Mouse (Mus musculus): ENCODE results near the gene Tnrc6b. TPM values are rescaled to one million over a fixed set of nuclear protein-coding genes. Genes with fewer than 3 reads are reported as not detected.

Gene Tnrc6b
- polyA plus RNA-seq, 1 experiment from 2014 or later, result 21.2 TPM

DNA sequence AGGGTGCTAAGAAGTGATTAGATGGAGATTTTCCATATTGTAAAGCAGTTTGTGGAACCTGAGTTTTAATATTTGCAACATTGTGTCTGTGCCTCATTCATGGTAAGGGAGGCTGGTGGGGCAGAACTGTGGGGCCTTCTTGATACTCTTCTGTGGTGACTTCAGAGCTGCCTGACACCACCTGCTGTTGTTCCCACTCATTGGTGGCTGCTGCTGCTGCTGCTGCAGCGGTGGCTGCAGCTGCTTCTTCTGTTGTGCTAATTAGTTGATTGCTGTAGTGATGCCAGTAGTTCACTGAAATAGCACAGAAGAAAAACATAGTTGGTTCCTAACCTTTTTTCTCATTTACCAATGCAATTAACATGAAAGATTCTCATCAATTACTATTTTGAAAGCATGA lies 111.2 kb downstream of the Tnrc6b start:
- Histone ChIP-seq H3K9ac (ENCODE audit: low read length) (no peak overlapping the region), H3K4me1 (ENCODE audit: control insufficient read depth, insufficient read depth, low read length) (peaks cover 16% of the 10 kb centered on the region), H3K36me3 (ENCODE audit: control insufficient read depth, insufficient read depth) (no peaks in the 10 kb centered on the region), H3K27ac (ENCODE audit: low read length) (no peak overlapping the region), H3K4me2 (ENCODE audit: low read depth, low read length) (no peak overlapping the region), H3K9me3 (replicated peaks; ENCODE audit: control insufficient read depth, low read length) (no peaks in the 10 kb centered on the region), H3K4me3 (ENCODE audit: low read length) (no peak overlapping the region), H3K27me3 (ENCODE audit: control insufficient read depth, insufficient read depth, low read length) (no peaks in the 10 kb centered on the region)
- 30% methylated on average over 1 of the region's 1 CpGs for WGBS
- ATAC-seq (replicated peaks; ENCODE audit: extremely low read depth, insufficient read depth, low FRiP score), result no peak

DNA sequence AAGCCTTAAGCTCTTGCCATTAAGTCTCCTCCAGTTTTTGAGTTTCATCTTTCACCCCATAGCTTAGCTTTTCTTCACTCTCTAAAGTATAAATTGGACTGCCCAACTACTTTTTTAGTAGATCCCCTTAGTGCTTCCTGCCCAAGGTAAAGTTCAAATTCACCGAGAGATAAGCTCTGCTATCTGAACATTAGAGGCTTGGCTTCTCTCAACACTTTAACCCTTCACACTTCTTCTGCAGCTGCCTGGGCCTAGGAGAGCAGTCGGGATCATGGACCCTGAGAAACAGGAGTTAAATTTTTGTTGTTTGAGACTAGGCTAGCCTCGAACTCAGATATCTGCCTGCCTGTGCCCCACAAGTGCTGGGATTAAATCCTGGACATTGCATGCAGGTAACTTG lies 120.1 kb downstream of the Tnrc6b start:
- H3K9me3 ChIP-seq (replicated peaks; ENCODE audit: control insufficient read depth, low read length), result no peaks in the 10 kb centered on the region
- no peak overlapping the region for H3K27ac ChIP-seq (ENCODE audit: low read length)
- peaks cover 46% of the 10 kb centered on the region for H3K4me1 ChIP-seq (ENCODE audit: control insufficient read depth, insufficient read depth, low read length)
- H3K4me3 ChIP-seq (ENCODE audit: low read length), result no peak overlapping the region
- no peak overlapping the region for H3K4me2 ChIP-seq (ENCODE audit: low read depth, low read length)
- ATAC-seq (replicated peaks; ENCODE audit: extremely low read depth, insufficient read depth, low FRiP score), result no peak
- no peaks in the 10 kb centered on the region for H3K27me3 ChIP-seq (ENCODE audit: control insufficient read depth, insufficient read depth, low read length)
- H3K9ac ChIP-seq (ENCODE audit: low read length), result no peak overlapping the region
- 32% methylated on average over 3 of the region's 3 CpGs for WGBS
- H3K36me3 ChIP-seq (ENCODE audit: control insufficient read depth, insufficient read depth), result no peaks in the 10 kb centered on the region

- H3K9ac ChIP-seq (ENCODE audit: low read length), result no peak overlapping the region
- 27% methylated on average over 3 of the region's 3 CpGs for WGBS
- H3K36me3 ChIP-seq (ENCODE audit: control insufficient read depth, insufficient read depth), result no peaks in the 10 kb centered on the region
- no peak for ATAC-seq (replicated peaks; ENCODE audit: extremely low read depth, insufficient read depth, low FRiP score)
- H3K4me2 ChIP-seq (ENCODE audit: low read depth, low read length), result no peak overlapping the region
- peaks cover 52% of the 10 kb centered on the region for H3K4me1 ChIP-seq (ENCODE audit: control insufficient read depth, insufficient read depth, low read length)
- H3K9me3 ChIP-seq (replicated peaks; ENCODE audit: control insufficient read depth, low read length), result no peaks in the 10 kb centered on the region
- no peak overlapping the region for H3K4me3 ChIP-seq (ENCODE audit: low read length)
- peak overlapping the region; percentile 6; the same call in 1 of the 2 replicates for H3K27ac ChIP-seq (ENCODE audit: low read length)
- no peaks in the 10 kb centered on the region for H3K27me3 ChIP-seq (ENCODE audit: control insufficient read depth, insufficient read depth, low read length)
Measured at GRCm38 (mm10) chr15:80832808-80833207, 121.7 kb downstream of the Tnrc6b start.

- Histone ChIP-seq H3K27ac (ENCODE audit: low read length) (no peak overlapping the region), H3K36me3 (ENCODE audit: control insufficient read depth, insufficient read depth) (no peaks in the 10 kb centered on the region), H3K27me3 (ENCODE audit: control insufficient read depth, insufficient read depth, low read length) (no peaks in the 10 kb centered on the region), H3K4me3 (ENCODE audit: low read length) (no peak overlapping the region), H3K4me2 (ENCODE audit: low read depth, low read length) (no peak overlapping the region), H3K9ac (ENCODE audit: low read length) (no peak overlapping the region), H3K4me1 (ENCODE audit: control insufficient read depth, insufficient read depth, low read length) (peaks cover 40% of the 10 kb centered on the region), H3K9me3 (replicated peaks; ENCODE audit: control insufficient read depth, low read length) (no peaks in the 10 kb centered on the region)
- 45% methylated on average over 3 of the region's 3 CpGs for WGBS
- ATAC-seq (replicated peaks; ENCODE audit: extremely low read depth, insufficient read depth, low FRiP score), result no peak
Measured at GRCm38 (mm10) chr15:80836246-80836645, 125.1 kb downstream of the Tnrc6b start.

DNA sequence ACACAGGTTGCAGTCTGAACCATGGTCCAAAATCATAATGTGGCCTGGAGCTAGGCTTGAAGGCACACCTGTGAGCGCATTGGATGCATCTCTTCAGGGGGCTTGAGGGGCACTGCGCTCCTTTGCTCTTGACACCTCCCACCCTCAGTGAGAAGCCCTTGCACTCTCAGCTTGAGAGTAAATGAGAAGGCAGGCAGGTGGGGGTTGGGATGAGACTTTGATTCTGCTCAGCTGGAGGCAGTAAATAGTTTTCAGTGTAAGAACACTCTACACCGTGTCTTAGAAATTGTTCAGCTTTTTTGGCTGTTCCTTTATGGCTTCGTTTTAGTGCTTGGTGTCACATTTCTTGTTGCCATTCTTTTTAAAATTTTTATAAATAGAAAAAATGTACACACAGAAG lies 127.7 kb downstream of the Tnrc6b start:
- Histone ChIP-seq H3K36me3 (ENCODE audit: control insufficient read depth, insufficient read depth) (no peaks in the 10 kb centered on the region), H3K9me3 (replicated peaks; ENCODE audit: control insufficient read depth, low read length) (no peaks in the 10 kb centered on the region), H3K27me3 (ENCODE audit: control insufficient read depth, insufficient read depth, low read length) (no peaks in the 10 kb centered on the region), H3K4me3 (ENCODE audit: low read length) (no peak overlapping the region), H3K27ac (ENCODE audit: low read length) (no peak overlapping the region), H3K4me2 (ENCODE audit: low read depth, low read length) (no peak overlapping the region), H3K9ac (ENCODE audit: low read length) (no peak overlapping the region), H3K4me1 (ENCODE audit: control insufficient read depth, insufficient read depth, low read length) (peaks cover 45% of the 10 kb centered on the region)
- ATAC-seq (replicated peaks; ENCODE audit: extremely low read depth, insufficient read depth, low FRiP score), result no peak
- 60% methylated on average over 4 of the region's 4 CpGs for WGBS

DNA sequence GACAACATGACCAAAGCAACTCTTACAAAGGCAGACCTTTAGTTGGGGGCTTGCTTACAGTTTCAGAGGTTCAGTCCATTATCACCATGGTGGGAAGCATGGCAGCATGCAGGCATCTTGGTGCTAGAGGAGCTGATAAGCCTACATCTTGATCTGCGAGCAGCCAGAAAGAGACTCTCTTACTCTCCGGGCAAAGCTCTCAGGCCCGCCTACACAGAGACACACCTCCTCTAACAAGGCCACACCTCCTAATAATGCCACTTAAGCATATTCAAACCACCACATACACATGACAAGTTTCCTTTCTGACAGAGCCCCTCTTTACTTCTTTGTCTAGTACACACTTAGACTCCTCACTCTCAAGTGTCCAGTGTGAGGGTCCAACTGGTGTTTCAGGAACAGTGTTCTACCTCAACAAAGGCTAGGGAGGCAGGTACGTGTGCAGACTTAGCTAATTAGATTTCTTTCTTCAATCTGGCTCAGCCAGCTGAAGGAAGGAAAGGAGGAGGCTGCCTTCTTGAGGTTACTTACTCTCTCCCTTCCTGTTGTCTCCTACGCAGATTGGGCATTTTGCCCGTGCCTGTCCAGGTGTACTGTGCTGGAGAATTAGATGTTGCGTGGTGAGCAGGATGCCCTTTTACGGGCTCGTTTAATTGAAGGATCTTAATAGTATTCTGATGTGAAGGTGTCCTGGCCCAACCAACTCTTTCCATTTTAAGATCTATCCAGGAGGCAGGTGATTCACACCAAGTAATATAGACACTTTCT lies 128.7 kb downstream of the Tnrc6b start:
- 63% methylated on average over 9 of the region's 9 CpGs for WGBS
- H3K4me1 ChIP-seq (ENCODE audit: control insufficient read depth, insufficient read depth, low read length), result peaks cover 45% of the 10 kb centered on the region

GRCm38 (mm10) chr15:80844262-80844661 lies 133.1 kb downstream of the Tnrc6b start:
- H3K27me3 ChIP-seq (ENCODE audit: control insufficient read depth, insufficient read depth, low read length), result no peaks in the 10 kb centered on the region
- peaks cover 32% of the 10 kb centered on the region for H3K4me1 ChIP-seq (ENCODE audit: control insufficient read depth, insufficient read depth, low read length)
- H3K9ac ChIP-seq (ENCODE audit: low read length), result no peak overlapping the region
- no peak for ATAC-seq (replicated peaks; ENCODE audit: extremely low read depth, insufficient read depth, low FRiP score)
- WGBS, result 88% methylated on average over 1 of the region's 1 CpGs
- H3K27ac ChIP-seq (ENCODE audit: low read length), result no peak overlapping the region
- no peaks in the 10 kb centered on the region for H3K36me3 ChIP-seq (ENCODE audit: control insufficient read depth, insufficient read depth)
- no peaks in the 10 kb centered on the region for H3K9me3 ChIP-seq (replicated peaks; ENCODE audit: control insufficient read depth, low read length)
- no peak overlapping the region for H3K4me3 ChIP-seq (ENCODE audit: low read length)
- no peak overlapping the region for H3K4me2 ChIP-seq (ENCODE audit: low read depth, low read length)

More for the DNA sequence above, 128.7 kb downstream of the Tnrc6b start:
- Histone ChIP-seq H3K9me3 (replicated peaks; ENCODE audit: control insufficient read depth, low read length) (no peaks in the 10 kb centered on the region), H3K27ac (ENCODE audit: low read length) (no peak overlapping the region), H3K27me3 (ENCODE audit: control insufficient read depth, insufficient read depth, low read length) (no peaks in the 10 kb centered on the region), H3K4me2 (ENCODE audit: low read depth, low read length) (no peak overlapping the region), H3K36me3 (ENCODE audit: control insufficient read depth, insufficient read depth) (no peaks in the 10 kb centered on the region), H3K9ac (ENCODE audit: low read length) (no peak overlapping the region), H3K4me3 (ENCODE audit: low read length) (no peak overlapping the region)
- no peak for ATAC-seq (replicated peaks; ENCODE audit: extremely low read depth, insufficient read depth, low FRiP score)

- ATAC-seq (replicated peaks; ENCODE audit: extremely low read depth, insufficient read depth, low FRiP score), result no peak
- no peak overlapping the region for H3K27ac ChIP-seq (ENCODE audit: low read length)
- H3K4me2 ChIP-seq (ENCODE audit: low read depth, low read length), result no peak overlapping the region
- no peaks in the 10 kb centered on the region for H3K27me3 ChIP-seq (ENCODE audit: control insufficient read depth, insufficient read depth, low read length)
- H3K9me3 ChIP-seq (replicated peaks; ENCODE audit: control insufficient read depth, low read length), result no peaks in the 10 kb centered on the region
- no peak overlapping the region for H3K9ac ChIP-seq (ENCODE audit: low read length)
- 78% methylated on average over 2 of the region's 2 CpGs for WGBS
- peaks cover 33% of the 10 kb centered on the region for H3K4me1 ChIP-seq (ENCODE audit: control insufficient read depth, insufficient read depth, low read length)
- no peaks in the 10 kb centered on the region for H3K36me3 ChIP-seq (ENCODE audit: control insufficient read depth, insufficient read depth)
- H3K4me3 ChIP-seq (ENCODE audit: low read length), result no peak overlapping the region
Measured at GRCm38 (mm10) chr15:80844926-80845325, 133.8 kb downstream of the Tnrc6b start.

DNA sequence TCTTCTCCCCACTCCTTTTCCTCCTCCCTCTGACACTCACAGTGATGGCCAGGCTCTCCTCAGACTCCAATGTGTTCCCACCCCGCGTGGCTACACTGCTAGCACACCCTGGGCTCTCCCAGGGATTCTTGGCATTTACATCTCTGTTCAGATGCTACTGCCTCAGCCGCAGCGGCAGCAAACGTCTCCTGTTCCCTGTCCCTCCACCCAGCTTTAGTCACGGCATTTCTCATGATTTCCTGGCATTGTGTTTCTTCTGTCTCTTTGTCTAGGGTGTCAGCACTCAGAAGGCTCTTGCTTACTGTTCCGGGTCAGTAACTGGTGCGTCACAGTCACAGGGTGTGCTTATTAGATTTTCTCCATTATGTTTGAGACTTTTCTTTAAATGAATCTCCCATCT lies 138.9 kb downstream of the Tnrc6b start:
- Histone ChIP-seq H3K9ac (ENCODE audit: low read length) (no peak overlapping the region), H3K27ac (ENCODE audit: low read length) (peak overlapping the region; percentile 24), H3K4me2 (ENCODE audit: low read depth, low read length) (no peak overlapping the region), H3K36me3 (ENCODE audit: control insufficient read depth, insufficient read depth) (no peaks in the 10 kb centered on the region), H3K4me3 (ENCODE audit: low read length) (no peak overlapping the region), H3K9me3 (replicated peaks; ENCODE audit: control insufficient read depth, low read length) (no peaks in the 10 kb centered on the region), H3K4me1 (ENCODE audit: control insufficient read depth, insufficient read depth, low read length) (peaks cover 32% of the 10 kb centered on the region), H3K27me3 (ENCODE audit: control insufficient read depth, insufficient read depth, low read length) (no peaks in the 10 kb centered on the region)
- ATAC-seq (replicated peaks; ENCODE audit: extremely low read depth, insufficient read depth, low FRiP score), result no peak
- WGBS, result 39% methylated on average over 8 of the region's 8 CpGs
